Mouse (Mus musculus) forebrain, embryonic 14.5 days (tissue): ENCODE data around the gene Tcf7. TPM values are rescaled to one million over a fixed set of nuclear protein-coding genes. Genes with fewer than 3 reads are reported as not detected.

ENCODE experiments used
- ATAC-seq: fragments of 200-750 bp; cut with Nextera tagmentation; 2 replicates; pipeline ENCODE4 v1.8.0; 2017; ENCODE audit warnings: mild to moderate bottlenecking, moderate library complexity
- DNase-seq: peaks from one replicate; pipeline ENCODE4 v3.0.0-alpha.2; 2015; ENCODE audit warnings: low spot score
- H3K27ac ChIP-seq: fragments of 300-500 bp; sonication (generic); 2 replicates; pipeline ENCODE4 v1.5.1; 2014; ENCODE audit warnings: low read depth, mild to moderate bottlenecking, control low read depth, low read length, moderate library complexity
- H3K27me3 ChIP-seq: fragments of 300-500 bp; sonication (generic); replicated peaks from 2 replicates; pipeline ENCODE4 v1.6.1; 2014; ENCODE audit warnings: low read length, control low read depth, mixed read lengths; ENCODE audit not compliant: control insufficient read depth, insufficient read depth
- H3K36me3 ChIP-seq: fragments of 300-500 bp; sonication (generic); 2 replicates; pipeline ENCODE4 v1.6.1; 2014; ENCODE audit warnings: low read length, control low read depth; ENCODE audit not compliant: control insufficient read depth, insufficient read depth
- H3K4me1 ChIP-seq: fragments of 300-500 bp; sonication (generic); 2 replicates; pipeline ENCODE4 v1.6.1; 2014; ENCODE audit warnings: antibody characterized with exemption, low read length, control low read depth; ENCODE audit not compliant: control insufficient read depth, insufficient read depth
- H3K4me2 ChIP-seq: fragments of 300-500 bp; sonication (generic); 2 replicates; pipeline ENCODE4 v1.6.1; 2014; ENCODE audit warnings: mild to moderate bottlenecking, control low read depth, low read length
- H3K4me3 ChIP-seq: fragments of 300-500 bp; sonication (generic); 2 replicates; pipeline ENCODE4 v1.5.1; 2014; ENCODE audit warnings: low read depth, low read length, control low read depth
- H3K9ac ChIP-seq: fragments of 300-500 bp; sonication (generic); 2 replicates; pipeline ENCODE4 v1.6.1; 2014; ENCODE audit warnings: mild to moderate bottlenecking, low read length, control low read depth, moderate library complexity
- H3K9me3 ChIP-seq: fragments of 300-500 bp; sonication (generic); replicated peaks from 2 replicates; pipeline ENCODE4 v1.6.1; 2016; ENCODE audit warnings: low read length, control low read depth, mixed read lengths; ENCODE audit not compliant: control insufficient read depth
- polyA plus RNA-seq: library from polyadenylated mRNA; unstranded; fragments of >200 nt; fragmentation: Nextera tagmentation; extraction: Ambion mirVana; gene quantifications from 2 replicates; pipeline ENCODE4 v1.2.1, GENCODE M21; 2014

Tcf7 gene
- polyA plus RNA-seq, 1 experiment from 2014 or later = 2.6 TPM

GRCm38 (mm10) chr11:52213887-52214286 lies 68.9 kb downstream of the Tcf7 start, which contains the start of gene Olfr1371:
Gene Olfr1371 (minus strand): TSS chr11:52213987.
- H3K4me2 ChIP-seq = no peak within 1 kb of the TSS
- no peaks in the 10 kb centered on the region for H3K9me3 ChIP-seq
- no peak for ATAC-seq
- no peaks in the 10 kb centered on the region for H3K27me3 ChIP-seq
- no peaks in the 10 kb centered on the region for H3K36me3 ChIP-seq
- no peak for DNase-seq
- no peak within 1 kb of the TSS for H3K4me3 ChIP-seq
- no peaks in the 10 kb centered on the region for H3K4me1 ChIP-seq
- no peak within 1 kb of the TSS for H3K9ac ChIP-seq
- H3K27ac ChIP-seq = no peak within 1 kb of the TSS

Other genes with a start within 250 kb of the Tcf7 start
- 137 and 140 TPM in 2 replicates for gene Ppp2ca, start 184.3 kb downstream of the Tcf7 start, polyA plus RNA-seq
- gene Olfr1373, start 137.5 kb downstream of the Tcf7 start, polyA plus RNA-seq = not detected in 2 replicates
- gene Olfr1371, start 69.0 kb downstream of the Tcf7 start, polyA plus RNA-seq = not detected in 2 replicates
- 1,258 and 1,335 TPM in 2 replicates for gene Skp1a, start 51.0 kb downstream of the Tcf7 start, polyA plus RNA-seq
- gene Vdac1, start 77.8 kb upstream of the Tcf7 start, polyA plus RNA-seq = 250 and 280 TPM in 2 replicates
- gene 9530068E07Rik, start 113.4 kb upstream of the Tcf7 start, polyA plus RNA-seq = 124 and 125 TPM in 2 replicates